In the genomic region with DNA sequence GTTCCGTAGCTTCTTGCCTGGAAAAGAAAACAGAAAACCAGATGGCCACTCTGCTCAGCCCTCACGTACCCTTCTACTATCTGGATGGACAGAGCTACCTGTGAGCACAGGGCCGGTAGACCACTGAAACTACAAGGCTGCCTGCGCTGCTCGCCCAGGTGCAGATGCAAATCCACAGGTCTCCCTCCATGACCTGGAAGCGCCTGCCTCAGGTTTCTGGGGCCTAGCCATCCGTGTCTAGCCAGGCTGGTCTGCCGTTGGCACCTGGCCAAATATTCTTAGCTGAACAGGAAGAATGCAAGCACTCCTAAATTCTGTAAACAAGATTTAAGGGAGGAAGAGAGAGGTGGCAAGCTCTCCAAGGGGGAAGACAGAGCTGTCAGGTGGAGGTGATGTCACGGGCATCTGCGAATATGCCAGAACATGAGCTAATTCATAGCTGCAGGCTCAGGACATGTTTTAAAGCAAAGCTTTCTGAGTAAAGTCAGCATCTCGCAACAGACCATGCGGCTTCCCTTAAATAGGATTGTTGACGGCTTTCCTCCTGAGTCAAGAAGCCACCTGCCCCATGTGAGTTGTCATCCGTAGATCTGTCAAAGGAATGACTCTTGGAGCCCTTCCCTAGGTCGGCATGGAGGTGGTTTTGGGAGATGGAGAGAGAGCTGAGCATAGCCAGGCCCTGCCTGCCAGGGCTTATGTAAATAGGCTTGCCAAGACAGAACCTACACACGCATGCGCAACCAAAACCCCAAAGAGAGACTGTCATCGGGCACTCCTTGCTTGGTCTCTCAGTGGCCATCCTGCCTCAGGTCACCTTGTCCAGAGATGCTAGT, we compare ENCODE assay signal across 12 mouse cellular contexts.
DNase-seq lines count a peak whose midpoint lies in the region; ATAC-seq lines count a peak whose summit lies in the region.
"Had no signal": no experiment of that assay in that cellular context is flagged by ENCODE, and none has a peak within 500 bp of the region (broad histone marks: within the 10 kb centered on the region; RNA-seq: fewer than 3 reads in every experiment).

No protein-coding gene starts in this region.

- H3K27me3 ChIP-seq in forebrain, embryonic 14.5 days (replicated peaks; ENCODE audit: control insufficient read depth, insufficient read depth, low read length) = no peaks in the 10 kb centered on the region
- H3K27me3 ChIP-seq in forebrain, embryonic 12.5 days = no peaks in the 10 kb centered on the region
- no peaks in the 10 kb centered on the region for H3K27me3 ChIP-seq in kidney, embryonic 15.5 days
- no peaks in the 10 kb centered on the region for H3K27me3 ChIP-seq in stomach, embryonic 15.5 days (replicated peaks)
- no peaks in the 10 kb centered on the region for H3K27me3 ChIP-seq in hindbrain, embryonic 16.5 days (replicated peaks; ENCODE audit: control insufficient read depth, insufficient read depth, low read length)
- H3K27me3 ChIP-seq: limb, embryonic 13.5 days; neural tube, embryonic 13.5 days had no signal

- no peak overlapping the region for H3K4me3 ChIP-seq in forebrain, embryonic 14.5 days (ENCODE audit: low read depth, low read length)
- H3K4me3 ChIP-seq in forebrain, embryonic 12.5 days (replicated peaks) = no peak overlapping the region
- no peak overlapping the region for H3K4me3 ChIP-seq in kidney, embryonic 15.5 days (replicated peaks)
- H3K4me3 ChIP-seq in stomach, embryonic 15.5 days (replicated peaks) = no peak overlapping the region
- H3K4me3 ChIP-seq in hindbrain, embryonic 16.5 days (ENCODE audit: low read length) = no peak overlapping the region
- H3K4me3 ChIP-seq: limb, embryonic 13.5 days; neural tube, embryonic 13.5 days had no signal

- no peaks in the 10 kb centered on the region; the same call in 1 of the 2 replicates for H3K9me3 ChIP-seq in forebrain, embryonic 14.5 days (replicated peaks; ENCODE audit: control insufficient read depth, low read length)
- H3K9me3 ChIP-seq in forebrain, embryonic 12.5 days = no peaks in the 10 kb centered on the region; the same call in 1 of the 2 replicates
- H3K9me3 ChIP-seq in kidney, embryonic 15.5 days (replicated peaks) = no peaks in the 10 kb centered on the region
- no peaks in the 10 kb centered on the region for H3K9me3 ChIP-seq in stomach, embryonic 15.5 days
- no peaks in the 10 kb centered on the region; the same call in 1 of the 2 replicates for H3K9me3 ChIP-seq in hindbrain, embryonic 16.5 days (ENCODE audit: control insufficient read depth, low read length)

- H3K4me2 ChIP-seq in forebrain, embryonic 14.5 days (ENCODE audit: low read length) = no peak overlapping the region
- no peak overlapping the region for H3K4me2 ChIP-seq in forebrain, embryonic 12.5 days
- no peak overlapping the region for H3K4me2 ChIP-seq in kidney, embryonic 15.5 days
- H3K4me2 ChIP-seq in stomach, embryonic 15.5 days = no peak overlapping the region
- H3K4me2 ChIP-seq in hindbrain, embryonic 16.5 days (ENCODE audit: low read length) = no peak overlapping the region
- H3K4me2 ChIP-seq: limb, embryonic 13.5 days; neural tube, embryonic 13.5 days had no signal

- no peak for ATAC-seq in forebrain, embryonic 14.5 days
- no peak for ATAC-seq in forebrain, embryonic 12.5 days (ENCODE audit: low FRiP score)
- ATAC-seq in kidney, embryonic 15.5 days (replicated peaks; ENCODE audit: low FRiP score) = peak; percentile 88
- ATAC-seq in stomach, embryonic 15.5 days (ENCODE audit: insufficient read depth, low FRiP score, low read depth) = peak; percentile 27; the same call in 1 of the 2 replicates
- no peak for ATAC-seq in hindbrain, embryonic 16.5 days

- H3K27ac ChIP-seq in forebrain, embryonic 14.5 days (ENCODE audit: low read depth, low read length) = no peak overlapping the region
- no peak overlapping the region for H3K27ac ChIP-seq in forebrain, embryonic 12.5 days
- peak overlapping the region; percentile 60; the same call in 1 of the 2 replicates for H3K27ac ChIP-seq in kidney, embryonic 15.5 days
- H3K27ac ChIP-seq in stomach, embryonic 15.5 days = 0 out of 2 replicates have a peak overlapping the region, but pooled peaks have one; percentile 13
- no peak overlapping the region for H3K27ac ChIP-seq in hindbrain, embryonic 16.5 days (ENCODE audit: low read depth, low read length)
- H3K27ac ChIP-seq: limb, embryonic 13.5 days; neural tube, embryonic 13.5 days had no signal

- no peak overlapping the region for H3K9ac ChIP-seq in forebrain, embryonic 14.5 days (ENCODE audit: low read length)
- no peak overlapping the region for H3K9ac ChIP-seq in forebrain, embryonic 12.5 days
- no peak overlapping the region for H3K9ac ChIP-seq in kidney, embryonic 15.5 days
- no peak overlapping the region for H3K9ac ChIP-seq in stomach, embryonic 15.5 days
- H3K9ac ChIP-seq in hindbrain, embryonic 16.5 days (ENCODE audit: low read depth, low read length) = no peak overlapping the region
- H3K9ac ChIP-seq: limb, embryonic 13.5 days; neural tube, embryonic 13.5 days had no signal

- H3K36me3 ChIP-seq in forebrain, embryonic 14.5 days (ENCODE audit: control insufficient read depth, insufficient read depth, low read length) = no peaks in the 10 kb centered on the region
- no peaks in the 10 kb centered on the region for H3K36me3 ChIP-seq in forebrain, embryonic 12.5 days (replicated peaks)
- no peaks in the 10 kb centered on the region for H3K36me3 ChIP-seq in kidney, embryonic 15.5 days
- H3K36me3 ChIP-seq in stomach, embryonic 15.5 days = no peaks in the 10 kb centered on the region
- H3K36me3 ChIP-seq in hindbrain, embryonic 16.5 days (ENCODE audit: control insufficient read depth, insufficient read depth, low read length) = no peaks in the 10 kb centered on the region
- H3K36me3 ChIP-seq: limb, embryonic 13.5 days; neural tube, embryonic 13.5 days had no signal

- H3K4me1 ChIP-seq in forebrain, embryonic 14.5 days (ENCODE audit: control insufficient read depth, insufficient read depth, low read length) = no peaks in the 10 kb centered on the region
- peaks cover 4% of the 10 kb centered on the region; the same call in 1 of the 2 replicates for H3K4me1 ChIP-seq in forebrain, embryonic 12.5 days
- H3K4me1 ChIP-seq in kidney, embryonic 15.5 days = peaks cover 13% of the 10 kb centered on the region
- H3K4me1 ChIP-seq in stomach, embryonic 15.5 days = peaks cover 5% of the 10 kb centered on the region; the same call in 1 of the 2 replicates
- H3K4me1 ChIP-seq in hindbrain, embryonic 16.5 days (ENCODE audit: control insufficient read depth, insufficient read depth, low read depth, low read length) = no peaks in the 10 kb centered on the region; the same call in 1 of the 2 replicates
- H3K4me1 ChIP-seq: neural tube, embryonic 13.5 days had no signal

- WGBS in forebrain, embryonic 14.5 days = 86% methylated on average over 18 of the region's 18 CpGs
- WGBS in forebrain, embryonic 12.5 days = 87% methylated on average over 18 of the region's 18 CpGs
- whole genome bisulfite sequencing in kidney, embryonic 15.5 days = 58% methylated on average over 18 of the region's 18 CpGs
- WGBS in stomach, embryonic 15.5 days = 56% methylated on average over 18 of the region's 18 CpGs
- 82% methylated on average over 18 of the region's 18 CpGs for whole genome bisulfite sequencing in hindbrain, embryonic 16.5 days

- peak; percentile 35 for DNase-seq in forebrain, embryonic 14.5 days (ENCODE audit: low spot score)
- DNase-seq in ovary, postnatal 14 days (ENCODE audit: low spot score) = peak; percentile 33
- DNase-seq in ovary, postnatal 36 days (ENCODE audit: low spot score) = no peak
- DNase-seq in gastrocnemius, postnatal 25 days = no peak
- DNase-seq: adrenal gland, postnatal 25 days; B cell, adult 2 months had no signal

Comparison
In these comparisons a context has a peak if more than half of its experiments do, and no peak if none do; other contexts are left out.
1. DNase-seq: peak in forebrain, embryonic 14.5 days (single experiment) and ovary, postnatal 14 days (single experiment); none in ovary, postnatal 36 days (single experiment) and gastrocnemius, postnatal 25 days (single experiment).
2. ATAC-seq: peak in kidney, embryonic 15.5 days (single experiment) and stomach, embryonic 15.5 days (single experiment); none in forebrain, embryonic 14.5 days (single experiment), forebrain, embryonic 12.5 days (single experiment) and hindbrain, embryonic 16.5 days (single experiment).
3. H3K27ac ChIP-seq: peak in kidney, embryonic 15.5 days (single experiment) and stomach, embryonic 15.5 days (single experiment); none in forebrain, embryonic 14.5 days (single experiment), forebrain, embryonic 12.5 days (single experiment) and hindbrain, embryonic 16.5 days (single experiment).